Mouse (Mus musculus): Measurements from ENCODE around the gene Shf. TPM values are rescaled to one million over a fixed set of nuclear protein-coding genes. Genes with fewer than 3 reads are reported as not detected.

The Shf gene
- polyA plus RNA-seq, 1 experiment from 2014 or later: 1.7 TPM

DNA sequence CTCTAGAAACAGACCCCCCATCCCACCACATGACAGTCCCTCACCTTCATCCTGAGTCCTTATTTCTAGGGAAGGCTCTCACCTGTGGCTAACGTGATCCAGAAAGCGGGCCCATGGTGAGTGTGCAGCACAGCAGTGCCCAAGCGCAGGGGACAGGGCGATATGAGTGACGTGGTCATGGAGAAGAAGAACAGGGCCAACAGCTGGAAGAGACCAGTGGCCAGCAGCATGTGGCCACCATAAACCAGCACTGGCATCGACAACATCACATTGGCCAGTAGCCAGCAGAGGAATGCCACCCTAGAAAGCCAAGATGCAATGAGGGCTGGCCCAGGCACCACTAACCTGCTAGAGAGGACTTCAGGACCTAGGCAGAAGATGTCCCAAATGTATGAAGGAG lies 64.4 kb downstream of the Shf start:
- no peaks in the 10 kb centered on the region for H3K36me3 ChIP-seq (ENCODE audit: control insufficient read depth, insufficient read depth, low read length)
- WGBS: 90% methylated on average over 6 of the region's 6 CpGs
- ATAC-seq (ENCODE audit: low FRiP score, low TSS enrichment) (no peak), DNase-seq (ENCODE audit: low spot score) (no peak)
- no peak overlapping the region for H3K4me3 ChIP-seq (ENCODE audit: low read depth, low read length)
- TF ChIP-seq CTCF (IDR thresholded peaks at IDR 0.05; ENCODE audit: low read depth) (no peak), EP300 (optimal IDR thresholded peaks at IDR 0.05) (no peak)
- H3K4me2 ChIP-seq (replicated peaks; ENCODE audit: low read depth): no peak overlapping the region
- H3K9me3 ChIP-seq (ENCODE audit: control insufficient read depth, low read length): no peaks in the 10 kb centered on the region
- peaks cover 18% of the 10 kb centered on the region; the same call in 1 of the 2 replicates for H3K27me3 ChIP-seq (ENCODE audit: control insufficient read depth, insufficient read depth, low read length)
- H3K9ac ChIP-seq (ENCODE audit: low read length): no peak overlapping the region
- no peak overlapping the region for H3K27ac ChIP-seq (replicated peaks)
- no peaks in the 10 kb centered on the region; the same call in 1 of the 2 replicates for H3K4me1 ChIP-seq (replicated peaks; ENCODE audit: control insufficient read depth, insufficient read depth)

DNA sequence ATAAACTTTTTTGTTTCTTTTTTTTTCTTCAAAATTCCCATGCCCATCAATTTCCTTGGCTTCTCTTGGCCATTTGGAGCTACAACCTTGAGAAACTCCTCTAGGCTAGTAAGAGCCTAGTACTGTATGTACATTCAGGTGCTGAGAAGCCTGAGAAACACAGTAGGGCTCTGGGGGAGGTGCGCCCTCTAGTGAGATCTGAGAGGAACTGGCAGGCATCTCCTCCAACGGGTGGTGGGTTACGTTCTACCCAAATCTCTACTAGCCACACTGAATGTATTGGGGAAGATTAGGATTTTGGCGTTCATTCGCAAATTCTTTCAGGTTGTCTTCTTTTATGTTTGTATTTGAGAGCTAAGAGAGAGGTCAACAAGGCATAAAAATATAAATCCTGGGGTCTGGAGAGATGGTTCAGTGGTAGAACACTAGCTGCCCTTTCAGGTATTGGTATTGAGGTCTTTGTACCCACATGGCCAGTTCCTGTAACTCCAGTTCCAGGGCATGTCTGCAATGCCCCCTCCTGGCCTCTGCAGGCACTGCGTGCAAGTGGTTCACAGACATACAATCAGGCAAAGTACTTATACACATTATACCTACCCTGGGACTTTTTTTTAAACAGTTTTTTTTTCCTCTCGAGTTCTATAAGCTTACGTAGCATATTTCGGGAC lies 66.3 kb downstream of the Shf start:
- ATAC-seq (ENCODE audit: low FRiP score, low TSS enrichment): no peak
- no peak overlapping the region for H3K27ac ChIP-seq (replicated peaks)
- no peak overlapping the region for H3K9ac ChIP-seq (ENCODE audit: low read length)
- peaks cover 22% of the 10 kb centered on the region; the same call in 1 of the 2 replicates for H3K27me3 ChIP-seq (ENCODE audit: control insufficient read depth, insufficient read depth, low read length)
- TF ChIP-seq CTCF (IDR thresholded peaks at IDR 0.05; ENCODE audit: low read depth) (peak; percentile 73), EP300 (optimal IDR thresholded peaks at IDR 0.05) (no peak)
- no peak overlapping the region for H3K4me2 ChIP-seq (replicated peaks; ENCODE audit: low read depth)
- 11% methylated on average over 9 of the region's 9 CpGs for WGBS
- H3K4me3 ChIP-seq (ENCODE audit: low read depth, low read length): no peak overlapping the region
- no peaks in the 10 kb centered on the region; the same call in 1 of the 2 replicates for H3K4me1 ChIP-seq (replicated peaks; ENCODE audit: control insufficient read depth, insufficient read depth)
- peak; percentile 87 for DNase-seq (ENCODE audit: low spot score)
- H3K9me3 ChIP-seq (ENCODE audit: control insufficient read depth, low read length): no peaks in the 10 kb centered on the region
- H3K36me3 ChIP-seq (ENCODE audit: control insufficient read depth, insufficient read depth, low read length): no peaks in the 10 kb centered on the region

DNA sequence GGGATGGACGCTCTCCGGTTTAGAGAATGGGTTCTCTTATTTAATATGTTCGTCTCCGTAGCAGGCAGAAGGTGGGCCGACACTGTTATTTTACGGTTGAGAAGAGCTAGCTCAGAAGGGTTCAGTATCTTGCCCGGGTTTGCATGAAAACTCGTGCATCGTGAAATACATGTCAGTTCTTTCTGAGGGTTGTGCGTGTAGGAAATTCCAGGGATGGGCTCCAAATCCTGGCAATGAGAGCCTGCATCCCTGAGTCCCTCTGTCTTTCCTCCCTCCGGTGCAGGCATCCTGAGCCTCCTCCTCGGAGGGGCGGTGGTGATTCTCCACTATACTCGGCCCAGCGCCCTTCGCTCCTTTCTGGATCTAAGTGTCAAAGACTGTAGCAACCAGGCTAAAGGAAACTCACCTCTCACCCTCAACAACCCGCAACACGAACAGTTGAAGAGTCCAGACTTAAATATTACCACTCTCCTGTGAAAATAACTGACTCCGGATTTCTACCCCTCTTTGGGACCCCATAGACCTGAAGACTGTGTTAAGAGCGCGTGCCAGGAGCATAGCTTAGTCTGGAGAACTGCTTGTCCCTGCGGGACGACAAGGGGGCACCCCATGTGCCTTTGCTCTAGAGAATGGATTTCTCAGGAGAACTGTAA lies 66.9 kb downstream of the Shf start:
- WGBS: 11% methylated on average over 23 of the region's 23 CpGs

DNA sequence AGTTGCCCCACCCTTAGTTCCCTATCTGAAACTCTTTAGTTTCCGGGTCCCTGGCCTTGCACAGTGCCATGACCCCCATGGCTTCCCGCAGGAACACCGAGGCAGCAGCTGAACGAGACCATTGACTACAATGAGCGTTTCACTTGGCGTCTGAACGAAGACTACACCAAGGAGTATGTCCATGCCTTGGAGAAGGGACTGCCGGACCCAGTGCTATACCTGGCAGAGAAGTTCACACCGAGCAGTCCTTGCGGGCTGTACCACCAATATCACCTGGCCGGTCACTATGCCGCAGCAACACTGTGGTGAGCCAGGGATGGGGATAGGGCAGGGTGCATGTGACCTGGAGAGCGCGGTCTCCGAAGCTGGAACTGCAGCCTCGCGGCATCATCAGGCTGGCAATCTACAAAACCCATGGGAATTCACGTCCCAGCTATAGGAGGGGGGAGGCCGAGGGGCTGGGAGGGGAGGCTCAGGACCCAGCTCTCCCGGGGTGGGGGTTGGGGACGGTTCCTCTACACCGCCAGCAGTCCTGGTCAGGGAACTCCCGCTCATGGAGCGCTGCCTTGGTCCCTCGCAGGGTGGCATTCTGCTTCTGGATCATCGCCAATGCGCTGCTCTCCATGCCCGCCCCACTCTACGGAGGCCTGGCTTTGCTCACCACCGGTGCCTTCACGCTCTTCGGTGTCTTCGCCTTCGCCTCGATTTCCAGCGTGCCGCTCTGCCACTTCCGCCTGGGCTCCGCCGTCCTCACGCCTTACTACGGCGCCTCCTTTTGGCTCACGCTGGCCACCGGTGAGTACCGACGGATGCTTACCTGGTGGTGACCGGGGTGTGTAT lies 67.7 kb downstream of the Shf start:
- Histone ChIP-seq H3K9ac (ENCODE audit: low read length) (peak overlapping the region; percentile 35; the same call in 1 of the 2 replicates), H3K4me1 (replicated peaks; ENCODE audit: control insufficient read depth, insufficient read depth) (no peaks in the 10 kb centered on the region; the same call in 1 of the 2 replicates), H3K27me3 (ENCODE audit: control insufficient read depth, insufficient read depth, low read length) (peaks cover 22% of the 10 kb centered on the region; the same call in 1 of the 2 replicates), H3K36me3 (ENCODE audit: control insufficient read depth, insufficient read depth, low read length) (no peaks in the 10 kb centered on the region), H3K4me3 (ENCODE audit: low read depth, low read length) (peak overlapping the region; percentile 35), H3K27ac (replicated peaks) (no peak overlapping the region), H3K4me2 (replicated peaks; ENCODE audit: low read depth) (peak overlapping the region; percentile 52), H3K9me3 (ENCODE audit: control insufficient read depth, low read length) (no peaks in the 10 kb centered on the region)
- DNase-seq (ENCODE audit: low spot score): peak; percentile 56
- ATAC-seq (ENCODE audit: low FRiP score, low TSS enrichment): peak; percentile 19; the same call in 1 of the 2 replicates
- 2% methylated on average over 48 of the region's 48 CpGs for WGBS
- TF ChIP-seq EP300 (optimal IDR thresholded peaks at IDR 0.05) (no peak), CTCF (IDR thresholded peaks at IDR 0.05; ENCODE audit: low read depth) (peak; percentile 42)

More for the DNA sequence above, 66.9 kb downstream of the Shf start:
- peak overlapping the region; percentile 35; the same call in 1 of the 2 replicates for H3K9ac ChIP-seq (ENCODE audit: low read length)
- H3K9me3 ChIP-seq (ENCODE audit: control insufficient read depth, low read length): no peaks in the 10 kb centered on the region
- H3K4me2 ChIP-seq (replicated peaks; ENCODE audit: low read depth): peak overlapping the region; percentile 52
- H3K27ac ChIP-seq (replicated peaks): no peak overlapping the region
- no peaks in the 10 kb centered on the region for H3K36me3 ChIP-seq (ENCODE audit: control insufficient read depth, insufficient read depth, low read length)
- no peaks in the 10 kb centered on the region; the same call in 1 of the 2 replicates for H3K4me1 ChIP-seq (replicated peaks; ENCODE audit: control insufficient read depth, insufficient read depth)
- peaks cover 22% of the 10 kb centered on the region; the same call in 1 of the 2 replicates for H3K27me3 ChIP-seq (ENCODE audit: control insufficient read depth, insufficient read depth, low read length)
- H3K4me3 ChIP-seq (ENCODE audit: low read depth, low read length): peak overlapping the region; percentile 35
- no peak for DNase-seq (ENCODE audit: low spot score)
- no peak for ATAC-seq (ENCODE audit: low FRiP score, low TSS enrichment)
- TF ChIP-seq EP300 (optimal IDR thresholded peaks at IDR 0.05) (no peak), CTCF (IDR thresholded peaks at IDR 0.05; ENCODE audit: low read depth) (no peak)

DNA sequence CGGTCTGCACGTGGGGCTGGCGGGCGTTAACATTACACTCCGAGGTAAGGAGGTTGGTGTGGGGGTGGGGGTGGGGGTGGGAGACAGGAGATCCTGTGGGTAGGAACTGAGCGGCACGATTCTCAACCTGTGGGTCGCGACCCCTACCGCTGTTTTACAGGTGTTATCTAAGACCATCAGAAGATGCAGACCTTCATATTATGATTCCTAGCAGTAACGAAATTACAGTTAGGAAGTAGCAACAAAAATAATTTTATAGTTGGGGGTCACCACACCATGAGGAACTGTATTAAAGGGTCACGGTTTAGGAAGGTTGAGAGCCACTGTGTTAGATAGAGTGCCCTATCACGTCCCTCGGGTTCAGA lies 68.3 kb downstream of the Shf start:
- H3K27me3 ChIP-seq (ENCODE audit: control insufficient read depth, insufficient read depth, low read length): peaks cover 22% of the 10 kb centered on the region; the same call in 1 of the 2 replicates
- ATAC-seq (ENCODE audit: low FRiP score, low TSS enrichment) (no peak), DNase-seq (ENCODE audit: low spot score) (no peak)
- WGBS: 12% methylated on average over 14 of the region's 14 CpGs
- no peaks in the 10 kb centered on the region for H3K36me3 ChIP-seq (ENCODE audit: control insufficient read depth, insufficient read depth, low read length)
- H3K9me3 ChIP-seq (ENCODE audit: control insufficient read depth, low read length): no peaks in the 10 kb centered on the region
- peak overlapping the region; percentile 35; the same call in 1 of the 2 replicates for H3K4me3 ChIP-seq (ENCODE audit: low read depth, low read length)
- H3K4me2 ChIP-seq (replicated peaks; ENCODE audit: low read depth): peak overlapping the region; percentile 52
- no peaks in the 10 kb centered on the region; the same call in 1 of the 2 replicates for H3K4me1 ChIP-seq (replicated peaks; ENCODE audit: control insufficient read depth, insufficient read depth)
- TF ChIP-seq CTCF (IDR thresholded peaks at IDR 0.05; ENCODE audit: low read depth): no peak
- TF ChIP-seq EP300 (optimal IDR thresholded peaks at IDR 0.05): no peak
- H3K27ac ChIP-seq (replicated peaks): no peak overlapping the region
- no peak overlapping the region for H3K9ac ChIP-seq (ENCODE audit: low read length)

All from stomach, postnatal 0 days (tissue).